Mouse (Mus musculus): Measurements from ENCODE around the gene Mbd3.

GRCm38 (mm10) chr10:80392687-80393086, 6.7 kb downstream of the Mbd3 start:
- TF ChIP-seq POLR2A (IDR thresholded peaks at IDR 0.05; ENCODE audit: borderline replicate concordance, insufficient read depth, low read length) (no peak), CTCF (IDR thresholded peaks at IDR 0.05; ENCODE audit: borderline replicate concordance, insufficient read depth, low read depth, low read length) (no peak)
